Mouse (Mus musculus): ENCODE measurements around the gene Dpf2.

DNA sequence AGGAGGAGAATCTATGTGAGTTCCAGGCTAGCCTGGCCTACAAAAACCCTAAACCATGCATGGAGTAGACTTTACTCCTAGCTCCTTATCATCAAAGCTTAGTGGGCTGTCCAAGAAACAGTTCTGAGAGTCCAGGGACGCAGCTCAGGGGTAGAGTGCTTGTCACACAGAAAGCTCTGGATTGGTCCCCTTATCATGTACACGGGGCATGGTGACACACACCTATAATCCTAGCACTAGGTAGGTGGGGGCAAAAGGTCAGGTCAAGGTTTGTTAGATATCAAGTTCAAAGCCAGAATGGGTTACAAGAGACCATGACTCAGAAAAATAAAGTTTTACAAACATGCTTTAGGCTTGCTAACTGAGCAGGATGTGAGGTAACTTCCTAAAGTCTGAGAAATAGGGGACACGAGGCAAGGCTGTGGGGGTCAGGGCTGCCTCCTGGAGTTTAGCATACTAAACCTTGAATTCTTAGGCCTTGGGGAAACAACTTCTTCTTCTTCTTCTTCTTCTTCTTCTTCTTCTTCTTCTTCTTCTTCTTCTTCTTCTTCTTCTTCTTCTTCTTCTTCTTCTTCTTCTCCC lies 25.5 kb downstream of the Dpf2 start:
- no peak for TF ChIP-seq CTCF (IDR thresholded peaks at IDR 0.05; ENCODE audit: borderline replicate concordance, insufficient read depth, low read length)
- TF ChIP-seq POLR2A (IDR thresholded peaks at IDR 0.05; ENCODE audit: low read depth, low read length): no peak

Data from embryonic fibroblast, embryonic 13.5 days (primary cell).